Mouse (Mus musculus): ENCODE measurements at regions not wholly inside any gene's neighbourhood (a gene's known extent, or its start where the extent isn't known, plus 50 kb on each side); places are given as distances from the start of the nearest gene placed in this dataset.

- H3K4me1 ChIP-seq (replicated peaks; ENCODE audit: control insufficient read depth, insufficient read depth, low read length) = no peaks in the 10 kb centered on the region
Observed at GRCm38 (mm10) chr2:39633041-39633440, 406.8 kb upstream of the Ppp6c start.

GRCm38 (mm10) chr2:39614221-39614620 lies 388.0 kb upstream of the Ppp6c start:
- no peak overlapping the region for H3K9ac ChIP-seq (ENCODE audit: low read depth, low read length)
- H3K9me3 ChIP-seq (ENCODE audit: control insufficient read depth, low read length) = no peaks in the 10 kb centered on the region
- H3K4me3 ChIP-seq (ENCODE audit: low read depth, low read length) = no peak overlapping the region
- DNase-seq (ENCODE audit: low spot score) (no peak), ATAC-seq (ENCODE audit: low FRiP score) (no peak)
- WGBS = 87% methylated on average over 10 of the region's 10 CpGs
- H3K36me3 ChIP-seq (ENCODE audit: control insufficient read depth, insufficient read depth, low read length) = no peaks in the 10 kb centered on the region
- no peak overlapping the region for H3K27ac ChIP-seq (ENCODE audit: low read depth, low read length)
- no peaks in the 10 kb centered on the region for H3K4me1 ChIP-seq (replicated peaks; ENCODE audit: control insufficient read depth, insufficient read depth, low read length)
- H3K4me2 ChIP-seq (replicated peaks; ENCODE audit: low read depth, low read length) = no peak overlapping the region
- H3K27me3 ChIP-seq (ENCODE audit: control insufficient read depth, insufficient read depth, low read length) = no peaks in the 10 kb centered on the region

More at GRCm38 (mm10) chr2:39633041-39633440, 406.8 kb upstream of the Ppp6c start:
- H3K27me3 ChIP-seq (ENCODE audit: control insufficient read depth, insufficient read depth, low read length) = no peaks in the 10 kb centered on the region
- ATAC-seq (ENCODE audit: low FRiP score) (no peak), DNase-seq (ENCODE audit: low spot score) (no peak)
- no peak overlapping the region for H3K4me3 ChIP-seq (ENCODE audit: low read depth, low read length)
- H3K27ac ChIP-seq (ENCODE audit: low read depth, low read length) = no peak overlapping the region
- no peak overlapping the region for H3K4me2 ChIP-seq (replicated peaks; ENCODE audit: low read depth, low read length)
- H3K9me3 ChIP-seq (ENCODE audit: control insufficient read depth, low read length) = no peaks in the 10 kb centered on the region
- H3K36me3 ChIP-seq (ENCODE audit: control insufficient read depth, insufficient read depth, low read length) = no peaks in the 10 kb centered on the region
- H3K9ac ChIP-seq (ENCODE audit: low read depth, low read length) = no peak overlapping the region

GRCm38 (mm10) chr2:39612809-39613208 lies 386.6 kb upstream of the Ppp6c start:
- Histone ChIP-seq H3K27ac (ENCODE audit: low read depth, low read length) (no peak overlapping the region), H3K36me3 (ENCODE audit: control insufficient read depth, insufficient read depth, low read length) (no peaks in the 10 kb centered on the region), H3K9ac (ENCODE audit: low read depth, low read length) (no peak overlapping the region), H3K4me3 (ENCODE audit: low read depth, low read length) (no peak overlapping the region), H3K9me3 (ENCODE audit: control insufficient read depth, low read length) (no peaks in the 10 kb centered on the region), H3K27me3 (ENCODE audit: control insufficient read depth, insufficient read depth, low read length) (no peaks in the 10 kb centered on the region), H3K4me2 (replicated peaks; ENCODE audit: low read depth, low read length) (no peak overlapping the region), H3K4me1 (replicated peaks; ENCODE audit: control insufficient read depth, insufficient read depth, low read length) (no peaks in the 10 kb centered on the region)
- 83% methylated on average over 1 of the region's 1 CpGs for WGBS
- ATAC-seq (ENCODE audit: low FRiP score) (no peak), DNase-seq (ENCODE audit: low spot score) (no peak)

GRCm38 (mm10) chr2:39612236-39612635 lies 386.0 kb upstream of the Ppp6c start:
- Histone ChIP-seq H3K36me3 (ENCODE audit: control insufficient read depth, insufficient read depth, low read length) (no peaks in the 10 kb centered on the region), H3K27ac (ENCODE audit: low read depth, low read length) (no peak overlapping the region), H3K9me3 (ENCODE audit: control insufficient read depth, low read length) (no peaks in the 10 kb centered on the region), H3K27me3 (ENCODE audit: control insufficient read depth, insufficient read depth, low read length) (no peaks in the 10 kb centered on the region), H3K4me2 (replicated peaks; ENCODE audit: low read depth, low read length) (no peak overlapping the region), H3K4me1 (replicated peaks; ENCODE audit: control insufficient read depth, insufficient read depth, low read length) (no peaks in the 10 kb centered on the region), H3K4me3 (ENCODE audit: low read depth, low read length) (no peak overlapping the region), H3K9ac (ENCODE audit: low read depth, low read length) (no peak overlapping the region)
- WGBS = 90% methylated on average over 2 of the region's 2 CpGs
- ATAC-seq (ENCODE audit: low FRiP score) = no peak
- DNase-seq (ENCODE audit: low spot score) = no peak

GRCm38 (mm10) chr2:39602256-39602655 lies 376.0 kb upstream of the Ppp6c start:
- Histone ChIP-seq H3K27ac (ENCODE audit: low read depth, low read length) (no peak overlapping the region), H3K9ac (ENCODE audit: low read depth, low read length) (no peak overlapping the region), H3K36me3 (ENCODE audit: control insufficient read depth, insufficient read depth, low read length) (no peaks in the 10 kb centered on the region), H3K4me1 (replicated peaks; ENCODE audit: control insufficient read depth, insufficient read depth, low read length) (no peaks in the 10 kb centered on the region), H3K4me2 (replicated peaks; ENCODE audit: low read depth, low read length) (no peak overlapping the region), H3K4me3 (ENCODE audit: low read depth, low read length) (no peak overlapping the region), H3K9me3 (ENCODE audit: control insufficient read depth, low read length) (no peaks in the 10 kb centered on the region), H3K27me3 (ENCODE audit: control insufficient read depth, insufficient read depth, low read length) (no peaks in the 10 kb centered on the region)
- ATAC-seq (ENCODE audit: low FRiP score) = no peak
- DNase-seq (ENCODE audit: low spot score) = no peak

- DNase-seq (ENCODE audit: low spot score) (no peak), ATAC-seq (ENCODE audit: low FRiP score) (no peak)
- Histone ChIP-seq H3K27ac (ENCODE audit: low read depth, low read length) (no peak overlapping the region), H3K4me2 (replicated peaks; ENCODE audit: low read depth, low read length) (no peak overlapping the region), H3K9ac (ENCODE audit: low read depth, low read length) (no peak overlapping the region), H3K27me3 (ENCODE audit: control insufficient read depth, insufficient read depth, low read length) (no peaks in the 10 kb centered on the region), H3K36me3 (ENCODE audit: control insufficient read depth, insufficient read depth, low read length) (no peaks in the 10 kb centered on the region), H3K9me3 (ENCODE audit: control insufficient read depth, low read length) (no peaks in the 10 kb centered on the region), H3K4me3 (ENCODE audit: low read depth, low read length) (no peak overlapping the region), H3K4me1 (replicated peaks; ENCODE audit: control insufficient read depth, insufficient read depth, low read length) (no peaks in the 10 kb centered on the region)
- WGBS = 89% methylated on average over 1 of the region's 1 CpGs
Observed at GRCm38 (mm10) chr2:39558193-39558592, 331.9 kb upstream of the Ppp6c start.

- no peak for ATAC-seq (ENCODE audit: low FRiP score)
- Histone ChIP-seq H3K4me2 (replicated peaks; ENCODE audit: low read depth, low read length) (no peak overlapping the region), H3K27ac (ENCODE audit: low read depth, low read length) (no peak overlapping the region), H3K9ac (ENCODE audit: low read depth, low read length) (no peak overlapping the region), H3K36me3 (ENCODE audit: control insufficient read depth, insufficient read depth, low read length) (no peaks in the 10 kb centered on the region), H3K27me3 (ENCODE audit: control insufficient read depth, insufficient read depth, low read length) (no peaks in the 10 kb centered on the region), H3K4me3 (ENCODE audit: low read depth, low read length) (no peak overlapping the region), H3K9me3 (ENCODE audit: control insufficient read depth, low read length) (no peaks in the 10 kb centered on the region), H3K4me1 (replicated peaks; ENCODE audit: control insufficient read depth, insufficient read depth, low read length) (no peaks in the 10 kb centered on the region)
- WGBS = 87% methylated on average over 2 of the region's 2 CpGs
- no peak for DNase-seq (ENCODE audit: low spot score)
Observed at GRCm38 (mm10) chr2:39507984-39508383, 281.7 kb upstream of the Ppp6c start.

- Histone ChIP-seq H3K4me1 (replicated peaks; ENCODE audit: control insufficient read depth, insufficient read depth, low read length) (no peaks in the 10 kb centered on the region), H3K4me3 (ENCODE audit: low read depth, low read length) (no peak overlapping the region), H3K27ac (ENCODE audit: low read depth, low read length) (no peak overlapping the region), H3K4me2 (replicated peaks; ENCODE audit: low read depth, low read length) (no peak overlapping the region), H3K27me3 (ENCODE audit: control insufficient read depth, insufficient read depth, low read length) (no peaks in the 10 kb centered on the region), H3K9ac (ENCODE audit: low read depth, low read length) (no peak overlapping the region), H3K9me3 (ENCODE audit: control insufficient read depth, low read length) (no peaks in the 10 kb centered on the region), H3K36me3 (ENCODE audit: control insufficient read depth, insufficient read depth, low read length) (no peaks in the 10 kb centered on the region)
- DNase-seq (ENCODE audit: low spot score) (no peak), ATAC-seq (ENCODE audit: low FRiP score) (0 out of 2 replicates have a peak, but pooled peaks have one; percentile 28)
- WGBS = 44% methylated on average over 12 of the region's 12 CpGs
Observed at GRCm38 (mm10) chr2:39483208-39483912, 257.1 kb upstream of the Ppp6c start.

- Histone ChIP-seq H3K4me1 (replicated peaks; ENCODE audit: control insufficient read depth, insufficient read depth, low read length) (no peaks in the 10 kb centered on the region), H3K9ac (ENCODE audit: low read depth, low read length) (no peak overlapping the region), H3K36me3 (ENCODE audit: control insufficient read depth, insufficient read depth, low read length) (no peaks in the 10 kb centered on the region), H3K4me2 (replicated peaks; ENCODE audit: low read depth, low read length) (no peak overlapping the region), H3K4me3 (ENCODE audit: low read depth, low read length) (no peak overlapping the region), H3K27ac (ENCODE audit: low read depth, low read length) (no peak overlapping the region), H3K9me3 (ENCODE audit: control insufficient read depth, low read length) (no peaks in the 10 kb centered on the region), H3K27me3 (ENCODE audit: control insufficient read depth, insufficient read depth, low read length) (no peaks in the 10 kb centered on the region)
- ATAC-seq (ENCODE audit: low FRiP score) (no peak), DNase-seq (ENCODE audit: low spot score) (no peak)
- WGBS = 53% methylated on average over 2 of the region's 2 CpGs
Observed at GRCm38 (mm10) chr2:39482608-39483007, 256.4 kb upstream of the Ppp6c start.

Measured in hindbrain, embryonic 11.5 days (tissue).